Mouse (Mus musculus) spleen, adult 2 months (tissue): ENCODE measurements around the gene Grin2c.

Source experiments
- CTCF ChIP-seq: fragments of 200-500 bp; IDR thresholded peaks from 2 replicates; pipeline ENCODE4 v1.5.1; 2011; ENCODE audit warnings: mild to moderate bottlenecking, inconsistent platforms; ENCODE audit not compliant: insufficient read depth, insufficient read length, insufficient replicate concordance; ENCODE audit errors: extremely low read depth
- POLR2A ChIP-seq: fragments of 200-500 bp; IDR thresholded peaks from 2 replicates; pipeline ENCODE4 v1.6.1; 2011; ENCODE audit warnings: low read depth, low read length, inconsistent platforms

DNA sequence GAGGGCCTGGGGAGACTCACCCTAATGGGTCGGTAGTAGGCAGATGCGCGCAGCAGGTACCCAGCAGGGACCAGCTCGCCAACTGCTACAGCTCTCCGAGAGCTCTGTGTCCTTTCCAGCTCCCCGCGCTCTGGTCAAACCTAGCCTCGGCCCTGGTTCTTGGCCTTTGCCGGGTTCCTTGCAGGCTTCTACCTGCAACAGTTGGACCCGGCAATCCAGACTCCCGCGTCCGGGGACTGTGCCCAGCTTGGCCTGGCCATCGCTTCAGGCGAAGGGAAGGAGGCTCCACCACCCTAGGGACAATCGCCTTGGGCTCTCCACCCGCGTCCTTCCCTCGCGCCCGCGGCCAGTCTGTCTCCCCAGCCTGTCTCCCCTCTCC is 654 bp downstream of the Grin2c start:
- no peak for TF ChIP-seq CTCF
- no peak for TF ChIP-seq POLR2A
